Mouse (Mus musculus): ENCODE results near the gene Atf7ip. TPM values are rescaled to one million over a fixed set of nuclear protein-coding genes. Genes with fewer than 3 reads are reported as not detected.

Atf7ip gene
- total and polyA plus RNA-seq, 3 experiments, result 4.2 to 35.4 (median 29.7) TPM

GRCm38 (mm10) chr6:136470321-136471230 is 35.4 kb upstream of the Atf7ip start:
- dilution Hi-C loops (cut with MboI; ENCODE audit: extremely low pct_ligation_motif_present, extremely low pct_unique_long_range_greater_than_20kb, low sequenced_read_pairs), result no loop called here
- Histone ChIP-seq H3K9ac (ENCODE audit: insufficient read depth, low read depth) (no peak overlapping the region), H3K4me2 (ENCODE audit: insufficient read depth, low read depth, poor library complexity, severe bottlenecking) (no peak overlapping the region), H3K4me1 (ENCODE audit: control insufficient read depth in 1 of 2, insufficient read depth in 2 of 2) (peaks cover 25 to 66% of the 10 kb centered on the region in 2 experiments), H3K79me2 (replicated peaks; ENCODE audit: control insufficient read depth, extremely low read depth, insufficient read depth, poor library complexity, severe bottlenecking) (no peaks in the 10 kb centered on the region), H3K9me3 (replicated peaks; ENCODE audit: low read length) (peaks cover 11% of the 10 kb centered on the region), H3K27me3 (replicated peaks) (no peaks in the 10 kb centered on the region), H3K36me3 (replicated peaks in 1 of 2; ENCODE audit: control insufficient read depth in 1 of 2, insufficient read depth in 1 of 2, low read length in 1 of 2) (peaks cover 0 to 6% of the 10 kb centered on the region in 2 experiments), H3K4me3 (replicated peaks in 1 of 3; ENCODE audit: low read depth in 2 of 3, low read length in 2 of 3, poor library complexity in 1 of 3) (no peak overlapping the region), H3K27ac (ENCODE audit: insufficient read depth, low read depth) (peak overlapping the region; percentile 76)
- in situ Hi-C loops (cut with MboI; ENCODE audit: low pct_ligation_motif_present, low pct_unique_long_range_greater_than_20kb, low sequenced_read_pairs), result no loop called here
- TF ChIP-seq KAT2A (IDR thresholded peaks at IDR 0.05; ENCODE audit: insufficient replicate concordance, low read length), result no peak
- no peak for TF ChIP-seq IRF4 (IDR thresholded peaks at IDR 0.05; ENCODE audit: low read depth, low read length)
- peak; percentile 67 for TF ChIP-seq ELF1 (IDR thresholded peaks at IDR 0.05; ENCODE audit: low read depth, low read length)
- TF ChIP-seq NRF1 (IDR thresholded peaks at IDR 0.05; ENCODE audit: low read depth, low read length), result no peak
- TF ChIP-seq ZNF384 (IDR thresholded peaks at IDR 0.05; ENCODE audit: low read depth, low read length), result peak; percentile 90
- TF ChIP-seq TCF12 (IDR thresholded peaks at IDR 0.05; ENCODE audit: low read depth, low read length), result 0 out of 2 replicates have a peak, but pooled peaks have one; percentile 39
- TF ChIP-seq BHLHE40 (IDR thresholded peaks at IDR 0.05; ENCODE audit: low read depth, low read length), result peak; percentile 76
- TF ChIP-seq ETS1 (conservative IDR thresholded peaks at IDR 0.05; ENCODE audit: low read depth, low read length), result peak; percentile 50; the same call in 1 of the 2 replicates
- peak; percentile 39; the same call in 1 of the 2 replicates for TF ChIP-seq POLR2A (IDR thresholded peaks at IDR 0.05; ENCODE audit: low read depth, low read length)
- TF ChIP-seq CHD2 (IDR thresholded peaks at IDR 0.05; ENCODE audit: low read length), result peak; percentile 95
- 0 out of 2 replicates have a peak, but pooled peaks have one; percentile 25 for TF ChIP-seq RCOR1 (conservative IDR thresholded peaks at IDR 0.05; ENCODE audit: low read depth, low read length)
- peak; percentile 83 for DNase-seq (ENCODE audit: extremely low read depth)

DNA sequence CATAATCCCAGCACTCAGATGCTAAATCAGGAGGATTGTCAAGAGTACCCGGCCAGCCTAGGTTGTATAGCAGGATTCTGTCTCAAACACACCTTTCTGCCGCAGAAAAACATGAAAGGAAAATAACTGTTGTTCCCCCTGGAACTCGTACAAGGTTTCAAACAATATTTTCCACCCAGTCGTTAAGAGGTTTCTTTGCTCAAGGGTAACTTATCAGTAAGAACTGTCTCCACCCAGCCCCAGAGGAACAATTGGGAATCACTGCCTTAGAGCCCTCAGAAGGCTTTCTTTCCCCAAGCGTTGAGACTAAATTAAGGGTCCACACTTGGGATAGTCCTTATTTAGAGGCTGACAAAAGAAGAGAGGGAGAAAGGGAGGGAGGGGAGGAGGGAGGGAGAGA is 34.4 kb upstream of the Atf7ip start:
- DNase-seq (ENCODE audit: extremely low read depth), result no peak
- Histone ChIP-seq H3K4me3 (replicated peaks in 1 of 3; ENCODE audit: low read depth in 2 of 3, low read length in 2 of 3, poor library complexity in 1 of 3) (no peak overlapping the region), H3K27ac (ENCODE audit: insufficient read depth, low read depth) (no peak overlapping the region), H3K4me1 (ENCODE audit: control insufficient read depth in 1 of 2, insufficient read depth in 2 of 2) (peaks cover 25 to 60% of the 10 kb centered on the region in 2 experiments), H3K9me3 (replicated peaks; ENCODE audit: low read length) (peaks cover 8% of the 10 kb centered on the region), H3K4me2 (ENCODE audit: insufficient read depth, low read depth, poor library complexity, severe bottlenecking) (no peak overlapping the region; the same call in 1 of the 2 replicates), H3K27me3 (replicated peaks) (no peaks in the 10 kb centered on the region), H3K9ac (ENCODE audit: insufficient read depth, low read depth) (0 out of 2 replicates have a peak overlapping the region, but pooled peaks have one; percentile 25), H3K79me2 (replicated peaks; ENCODE audit: control insufficient read depth, extremely low read depth, insufficient read depth, poor library complexity, severe bottlenecking) (no peaks in the 10 kb centered on the region), H3K36me3 (replicated peaks in 1 of 2; ENCODE audit: control insufficient read depth in 1 of 2, insufficient read depth in 1 of 2, low read length in 1 of 2) (peaks cover 0 to under 1% of the 10 kb centered on the region in 2 experiments)
- in situ Hi-C loops (cut with MboI; ENCODE audit: low pct_ligation_motif_present, low pct_unique_long_range_greater_than_20kb, low sequenced_read_pairs), result no loop called here
- dilution Hi-C loops (cut with MboI; ENCODE audit: extremely low pct_ligation_motif_present, extremely low pct_unique_long_range_greater_than_20kb, low sequenced_read_pairs), result no loop called here
- TF ChIP-seq IRF4 (IDR thresholded peaks at IDR 0.05; ENCODE audit: low read depth, low read length) (no peak), MAZ (IDR thresholded peaks at IDR 0.05; ENCODE audit: low read depth, low read length) (no peak), SMC3 (IDR thresholded peaks at IDR 0.05; ENCODE audit: low read depth, low read length) (no peak), MYC (IDR thresholded peaks at IDR 0.05; ENCODE audit: low read depth, low read length) (no peak)
